Mouse (Mus musculus) kidney, embryonic 16.5 days (tissue): ENCODE measurements around the gene P2rx7. TPM values are rescaled to one million over a fixed set of nuclear protein-coding genes. Genes with fewer than 3 reads are reported as not detected.
"Not testable (repeated sequence)": the region's sequence is repeated elsewhere in the genome, so short reads cannot be mapped to it uniquely, and the experiment has no call there.

Experiments
- ATAC-seq: fragments of 200-750 bp; cut with Nextera tagmentation; 2 replicates; pipeline ENCODE4 v1.8.0; 2017; ENCODE audit warnings: moderate TSS enrichment; ENCODE audit not compliant: low FRiP score, low TSS enrichment
- H3K27ac ChIP-seq: fragments of 300-500 bp; sonication (generic); 2 replicates; pipeline ENCODE4 v1.5.1; 2014; ENCODE audit warnings: low read length
- H3K27me3 ChIP-seq: fragments of 300-500 bp; sonication (generic); 2 replicates; pipeline ENCODE4 v1.6.1; 2014; ENCODE audit warnings: low read length, control low read depth, mixed read lengths; ENCODE audit not compliant: insufficient read depth
- H3K36me3 ChIP-seq: fragments of 300-500 bp; sonication (generic); 2 replicates; pipeline ENCODE4 v1.6.1; 2014; ENCODE audit warnings: low read length, control low read depth, mixed read lengths; ENCODE audit not compliant: insufficient read depth
- H3K4me1 ChIP-seq: fragments of 300-500 bp; sonication (generic); 2 replicates; pipeline ENCODE4 v1.6.1; 2014; ENCODE audit warnings: low read length, control low read depth, mixed read lengths; ENCODE audit not compliant: insufficient read depth
- H3K4me2 ChIP-seq: fragments of 300-500 bp; sonication (generic); replicated peaks from 2 replicates; pipeline ENCODE4 v1.6.1; 2014; ENCODE audit warnings: low read depth, low read length
- H3K4me3 ChIP-seq: fragments of 300-500 bp; sonication (generic); 2 replicates; pipeline ENCODE4 v1.5.1; 2014; ENCODE audit warnings: mild to moderate bottlenecking, low read length
- H3K9ac ChIP-seq: fragments of 300-500 bp; sonication (generic); replicated peaks from 2 replicates; pipeline ENCODE4 v1.6.1; 2014; ENCODE audit warnings: low read length
- H3K9me3 ChIP-seq: fragments of 300-500 bp; sonication (generic); 2 replicates; pipeline ENCODE4 v1.6.1; 2016; ENCODE audit warnings: low read length, control low read depth
- WGBS: fragments of 180-500 bp; shearing (Covaris S2); extraction: QIAGEN DNeasy Blood & Tissue Kit; methylation state at CpG from one replicate; pipeline ENCODE4 v1.1.7; 2014; 5-methylcytosine and 5-hydroxymethylcytosine counted together
- polyA plus RNA-seq: library from polyadenylated mRNA; unstranded; fragments of >200 nt; fragmentation: Nextera tagmentation; extraction: Ambion mirVana; gene quantifications from 2 replicates; pipeline ENCODE4 v1.2.1, GENCODE M21; 2015

The P2rx7 gene
- polyA plus RNA-seq, 1 experiment from 2014 or later, result 1.5 TPM

GRCm38 (mm10) chr5:122653446-122654267 is 9.9 kb downstream of the P2rx7 start:
- H3K36me3 ChIP-seq, result no peaks in the 10 kb centered on the region
- H3K9ac ChIP-seq, result no peak overlapping the region
- peak overlapping the region; percentile 54 for H3K27ac ChIP-seq
- H3K9me3 ChIP-seq, result no peaks in the 10 kb centered on the region
- H3K4me2 ChIP-seq, result no peak overlapping the region; the same call in 1 of the 2 replicates
- H3K4me3 ChIP-seq, result no peak overlapping the region
- H3K4me1 ChIP-seq, result peaks cover 13% of the 10 kb centered on the region
- peak; percentile 72 for ATAC-seq
- WGBS, result 41% methylated on average over 15 of the region's 15 CpGs
- H3K27me3 ChIP-seq, result no peaks in the 10 kb centered on the region

- Histone ChIP-seq H3K9me3 (no peaks in the 10 kb centered on the region), H3K27ac (peak overlapping the region; percentile 54; the same call in 1 of the 2 replicates), H3K27me3 (no peaks in the 10 kb centered on the region), H3K4me3 (no peak overlapping the region), H3K36me3 (no peaks in the 10 kb centered on the region), H3K4me2 (no peak overlapping the region), H3K9ac (no peak overlapping the region), H3K4me1 (peaks cover 13% of the 10 kb centered on the region)
- WGBS, result 45% methylated on average over 5 of the region's 5 CpGs
- peak; percentile 82; the same call in 1 of the 2 replicates for ATAC-seq
Measured at GRCm38 (mm10) chr5:122654268-122654573, 10.5 kb downstream of the P2rx7 start.

GRCm38 (mm10) chr5:122656808-122657207 is 13.1 kb downstream of the P2rx7 start:
- 76% methylated on average over 12 of the region's 12 CpGs for WGBS
- no peaks in the 10 kb centered on the region for H3K36me3 ChIP-seq
- H3K4me1 ChIP-seq, result peaks cover 13% of the 10 kb centered on the region
- no peak overlapping the region for H3K27ac ChIP-seq
- no peak overlapping the region for H3K4me2 ChIP-seq
- H3K9ac ChIP-seq, result no peak overlapping the region
- no peaks in the 10 kb centered on the region for H3K27me3 ChIP-seq
- no peak for ATAC-seq
- H3K4me3 ChIP-seq, result no peak overlapping the region
- H3K9me3 ChIP-seq, result no peaks in the 10 kb centered on the region

GRCm38 (mm10) chr5:122662501-122662900 is 18.8 kb downstream of the P2rx7 start:
- Histone ChIP-seq H3K27ac (no peak overlapping the region), H3K9ac (no peak overlapping the region), H3K4me3 (no peak overlapping the region), H3K4me1 (peaks cover 6% of the 10 kb centered on the region; the same call in 1 of the 2 replicates), H3K4me2 (no peak overlapping the region), H3K27me3 (no peaks in the 10 kb centered on the region), H3K9me3 (no peaks in the 10 kb centered on the region), H3K36me3 (no peaks in the 10 kb centered on the region)
- WGBS, result 97% methylated on average over 6 of the region's 6 CpGs
- no peak for ATAC-seq

- ATAC-seq, result no peak
Measured at GRCm38 (mm10) chr5:122665036-122665435, 21.3 kb downstream of the P2rx7 start.

GRCm38 (mm10) chr5:122668981-122669897 is 25.5 kb downstream of the P2rx7 start:
- 52% methylated on average over 15 of the region's 15 CpGs for WGBS
- Histone ChIP-seq H3K27ac (0 out of 2 replicates have a peak overlapping the region, but pooled peaks have one; percentile 6), H3K36me3 (no peaks in the 10 kb centered on the region), H3K4me1 (peaks cover 18% of the 10 kb centered on the region), H3K9ac (no peak overlapping the region), H3K4me3 (no peak overlapping the region), H3K4me2 (no peak overlapping the region), H3K9me3 (no peaks in the 10 kb centered on the region), H3K27me3 (no peaks in the 10 kb centered on the region)
- no peak for ATAC-seq

More at GRCm38 (mm10) chr5:122665036-122665435, 21.3 kb downstream of the P2rx7 start:
- no peaks in the 10 kb centered on the region for H3K36me3 ChIP-seq
- H3K9me3 ChIP-seq, result no peaks in the 10 kb centered on the region
- no peak overlapping the region for H3K4me3 ChIP-seq
- no peak overlapping the region for H3K27ac ChIP-seq
- 40% methylated on average over 5 of the region's 5 CpGs for WGBS
- H3K27me3 ChIP-seq, result no peaks in the 10 kb centered on the region
- H3K9ac ChIP-seq, result no peak overlapping the region
- H3K4me1 ChIP-seq, result peaks cover 18% of the 10 kb centered on the region
- H3K4me2 ChIP-seq, result no peak overlapping the region

- H3K27me3 ChIP-seq, H3K36me3 ChIP-seq, H3K9me3 ChIP-seq, H3K4me2 ChIP-seq, ATAC-seq, H3K4me3 ChIP-seq, H3K27ac ChIP-seq, H3K9ac ChIP-seq: not testable (repeated sequence)
- peaks cover 11% of the 10 kb centered on the region for H3K4me1 ChIP-seq
- 77% methylated on average over 7 of the region's 7 CpGs for WGBS
Measured at GRCm38 (mm10) chr5:122671641-122672040, 27.9 kb downstream of the P2rx7 start.

- Histone ChIP-seq H3K4me3 (no peak overlapping the region), H3K9me3 (no peaks in the 10 kb centered on the region), H3K27me3 (no peaks in the 10 kb centered on the region), H3K4me2 (no peak overlapping the region), H3K9ac (no peak overlapping the region), H3K27ac (no peak overlapping the region), H3K4me1 (peaks cover 11% of the 10 kb centered on the region), H3K36me3 (no peaks in the 10 kb centered on the region)
- WGBS, result 87% methylated on average over 5 of the region's 5 CpGs
- ATAC-seq, result no peak
Measured at GRCm38 (mm10) chr5:122672298-122672697, 28.6 kb downstream of the P2rx7 start.

GRCm38 (mm10) chr5:122676002-122676401 is 32.3 kb downstream of the P2rx7 start:
- Histone ChIP-seq H3K9ac (no peak overlapping the region), H3K36me3 (no peaks in the 10 kb centered on the region), H3K4me1 (no peaks in the 10 kb centered on the region), H3K27me3 (no peaks in the 10 kb centered on the region), H3K4me2 (no peak overlapping the region), H3K4me3 (no peak overlapping the region), H3K27ac (no peak overlapping the region), H3K9me3 (no peaks in the 10 kb centered on the region)
- ATAC-seq, result peak; percentile 54; the same call in 1 of the 2 replicates
- 39% methylated on average over 8 of the region's 8 CpGs for WGBS
